Mouse (Mus musculus): Measurements from ENCODE around the gene Carns1.

The Carns1 gene

GRCm38 (mm10) chr19:4175368-4175947 lies at the start of gene Carns1:
Carns1 (minus strand) TSS chr19:4175479.
- no peak for DNase-seq (ENCODE audit: low read depth, low spot score)

- no peak for DNase-seq (ENCODE audit: low read depth, low spot score)
Observed at GRCm38 (mm10) chr19:4222165-4222564, 46.9 kb upstream of the Carns1 start.

DNA sequence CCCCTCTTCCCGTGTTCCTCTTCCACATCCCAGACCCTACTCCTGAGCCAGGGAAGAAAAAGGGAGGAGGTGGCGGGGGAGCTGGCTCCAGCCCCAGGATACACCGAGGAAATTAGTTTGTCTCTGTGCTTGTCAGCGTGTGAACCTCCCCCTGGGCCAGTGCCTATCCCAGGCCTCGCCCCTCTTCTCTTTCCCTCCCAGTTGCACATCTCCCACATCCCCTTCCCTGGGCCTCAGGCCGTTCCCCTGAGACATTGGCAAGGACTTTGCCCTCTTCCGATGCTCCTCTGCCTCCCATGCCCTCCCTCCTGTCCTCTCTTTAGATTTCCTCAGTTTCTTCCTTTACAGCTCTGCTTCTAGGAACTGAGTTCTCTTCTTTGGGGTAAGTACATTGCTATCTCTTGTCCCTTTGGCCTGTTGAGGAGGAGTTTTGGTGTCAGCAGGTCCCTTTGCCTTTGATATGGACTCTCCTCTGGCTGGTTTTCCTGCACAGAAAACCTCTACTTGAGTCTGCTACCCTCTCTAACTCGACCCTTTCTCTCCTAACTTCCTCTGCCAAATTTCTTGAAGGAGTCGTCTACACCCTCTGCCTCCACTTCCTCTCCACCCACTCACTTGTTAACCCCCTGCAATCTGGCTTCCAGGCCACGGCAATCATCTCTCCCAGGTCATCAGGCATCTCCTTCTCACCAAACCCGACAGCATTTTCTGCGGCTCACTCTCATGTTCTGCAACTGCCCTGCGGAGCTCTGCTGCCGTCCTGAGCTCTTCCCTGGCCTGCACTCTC lies 45.9 kb upstream of the Carns1 start:
- DNase-seq (ENCODE audit: low read depth, low spot score), result no peak

GRCm38 (mm10) chr19:4220416-4220815 lies 45.1 kb upstream of the Carns1 start:
- no peak for DNase-seq (ENCODE audit: low read depth, low spot score)

DNA sequence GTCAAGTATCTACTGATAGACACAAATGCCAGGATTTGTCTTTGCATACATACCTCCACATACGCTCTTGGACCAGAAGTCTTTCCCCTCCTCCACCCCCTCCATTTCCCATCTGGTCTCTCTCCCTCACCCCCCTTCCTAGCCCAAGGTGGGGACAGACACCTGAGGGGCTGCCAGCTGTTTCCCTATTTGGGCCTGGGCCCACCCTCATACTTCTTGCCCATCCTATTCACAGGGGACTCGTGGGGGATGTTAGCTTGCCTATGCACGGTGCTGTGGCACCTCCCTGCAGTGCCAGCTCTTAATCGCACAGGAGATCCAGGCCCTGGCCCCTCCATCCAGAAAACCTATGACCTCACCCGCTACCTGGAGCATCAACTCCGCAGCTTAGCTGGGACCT lies 44.7 kb upstream of the Carns1 start:
- DNase-seq (ENCODE audit: low read depth, low spot score), result no peak

- DNase-seq (ENCODE audit: low read depth, low spot score), result peak; percentile 41
Observed at GRCm38 (mm10) chr19:4218784-4219183, 43.5 kb upstream of the Carns1 start.

DNA sequence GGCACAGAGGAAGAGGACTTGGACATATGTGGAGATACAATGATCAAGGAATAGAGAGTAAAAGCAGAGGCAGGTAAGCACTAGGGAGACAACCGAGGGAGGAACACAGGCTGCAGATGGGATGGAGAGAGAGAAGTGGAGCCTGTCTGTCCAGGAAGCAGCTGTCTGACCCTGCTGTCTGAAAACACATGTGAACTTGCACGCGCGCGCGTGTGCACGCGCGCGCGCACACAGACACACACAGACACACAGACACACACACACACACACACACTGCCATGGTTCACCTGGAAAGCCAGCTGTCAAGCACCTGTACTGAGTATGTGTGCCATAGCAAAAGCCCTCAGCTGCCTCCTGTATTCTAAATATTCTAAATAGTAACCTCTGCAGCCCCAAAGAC lies 43.0 kb upstream of the Carns1 start:
- peak; percentile 28 for DNase-seq (ENCODE audit: low read depth, low spot score)

DNA sequence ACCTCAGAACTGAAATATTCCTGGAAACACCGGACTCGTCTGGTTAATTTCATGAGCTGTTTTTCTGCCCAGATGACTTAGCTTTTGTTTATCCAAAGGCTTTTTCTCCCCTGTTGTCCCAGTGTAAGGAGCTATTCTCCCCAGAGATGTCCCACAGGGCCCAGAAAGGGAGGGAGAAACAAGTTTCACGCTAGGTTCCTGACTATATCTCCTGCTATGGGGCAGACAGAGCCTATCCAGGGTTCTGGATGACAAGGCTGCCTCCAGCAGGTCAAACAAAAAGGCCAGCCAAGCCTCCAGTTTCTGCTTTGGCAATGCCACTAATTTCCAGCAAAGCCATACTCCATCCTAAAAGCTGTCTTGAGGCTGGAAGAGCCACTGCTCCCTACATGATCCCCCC lies 42.6 kb upstream of the Carns1 start:
- DNase-seq (ENCODE audit: low read depth, low spot score), result no peak

DNA sequence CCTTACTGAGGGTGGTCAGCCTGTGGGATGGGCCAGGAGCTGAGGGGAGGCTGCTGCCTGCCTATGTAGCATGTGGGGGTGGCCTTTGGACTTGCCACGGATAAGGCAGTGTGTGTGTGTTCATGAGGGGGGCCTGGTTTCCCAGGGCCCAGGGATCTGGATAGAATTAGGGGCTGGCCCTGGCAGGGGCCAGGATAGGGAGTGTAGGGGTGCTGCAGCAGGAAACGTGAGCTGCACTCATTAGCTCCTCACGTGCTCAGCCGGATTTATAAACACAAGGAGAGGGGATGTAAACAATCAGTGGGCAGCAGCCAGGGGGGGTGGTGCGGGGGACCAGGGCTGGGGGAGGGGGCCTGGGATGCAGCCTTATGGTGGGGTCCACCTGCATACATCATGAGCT lies 41.9 kb upstream of the Carns1 start:
- no peak for DNase-seq (ENCODE audit: low read depth, low spot score)

DNA sequence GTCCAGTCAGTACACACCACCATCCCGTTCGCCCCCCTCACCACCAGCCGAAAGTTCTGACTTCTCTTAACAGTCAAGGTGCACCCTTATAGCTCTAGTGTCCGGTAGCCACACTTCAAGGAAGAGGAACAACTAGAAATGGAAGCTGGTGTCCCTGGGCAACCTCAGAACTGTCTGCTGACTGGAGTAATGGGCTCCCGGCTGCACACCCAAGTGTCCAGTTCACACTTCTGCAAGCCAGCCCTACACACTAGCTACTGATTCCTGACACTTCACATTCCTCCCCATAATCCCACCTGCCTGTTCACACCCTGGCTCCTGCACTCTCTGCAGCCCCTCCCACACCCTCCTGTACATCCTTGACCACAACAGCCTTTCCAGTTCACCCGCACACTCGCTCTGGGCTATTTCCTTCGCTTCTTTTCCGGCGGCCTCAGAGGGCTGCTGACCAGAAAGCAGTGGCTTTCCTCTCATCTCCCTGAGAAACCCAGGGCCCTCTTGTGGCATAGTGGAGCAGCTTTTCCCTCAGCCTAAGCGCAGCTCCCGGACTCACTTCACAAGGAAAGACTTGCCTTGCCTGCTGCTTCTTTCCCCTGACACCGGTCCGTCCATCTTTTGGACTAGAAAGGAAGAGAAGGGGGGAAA lies 40.9 kb upstream of the Carns1 start:
- DNase-seq (ENCODE audit: low read depth, low spot score), result no peak

GRCm38 (mm10) chr19:4215451-4215840 lies 40.2 kb upstream of the Carns1 start:
- peak; percentile 42 for DNase-seq (ENCODE audit: low read depth, low spot score)

DNA sequence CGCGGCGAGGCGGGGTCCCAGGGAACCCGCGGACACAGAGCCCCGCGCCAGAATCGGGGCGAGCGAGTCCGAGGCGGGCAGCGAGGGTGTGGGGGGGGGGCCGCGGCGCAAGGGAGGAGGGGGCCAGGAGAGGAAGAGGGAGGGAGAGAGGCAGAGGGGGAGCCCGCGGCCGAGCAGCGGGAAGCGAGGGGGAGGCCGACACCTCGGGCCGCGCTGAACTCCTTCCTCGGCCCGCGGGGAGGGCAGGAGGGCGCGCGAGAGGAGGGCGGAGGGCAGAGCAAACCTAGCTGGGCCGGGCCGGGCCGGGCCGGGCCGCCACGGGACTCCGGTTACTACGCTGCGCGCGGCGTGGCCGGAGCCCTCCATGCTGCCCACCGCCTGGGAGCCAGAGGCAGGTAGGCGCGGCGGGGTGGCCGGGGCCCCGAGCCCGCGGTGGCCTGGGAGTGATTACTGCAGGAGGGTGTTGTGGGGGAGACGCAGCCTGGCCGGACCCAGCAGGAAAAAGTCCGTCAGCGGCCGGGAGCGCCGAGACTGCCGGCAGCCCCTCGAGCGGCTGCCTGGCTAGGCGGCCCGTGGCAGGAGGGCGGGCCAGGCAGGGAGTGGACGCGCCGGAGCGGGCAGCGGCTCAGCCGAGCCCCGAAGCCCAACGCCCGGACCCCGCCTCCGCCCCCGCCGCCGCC lies 39.6 kb upstream of the Carns1 start:
- peak; percentile 55 for DNase-seq (ENCODE audit: low read depth, low spot score)

DNA sequence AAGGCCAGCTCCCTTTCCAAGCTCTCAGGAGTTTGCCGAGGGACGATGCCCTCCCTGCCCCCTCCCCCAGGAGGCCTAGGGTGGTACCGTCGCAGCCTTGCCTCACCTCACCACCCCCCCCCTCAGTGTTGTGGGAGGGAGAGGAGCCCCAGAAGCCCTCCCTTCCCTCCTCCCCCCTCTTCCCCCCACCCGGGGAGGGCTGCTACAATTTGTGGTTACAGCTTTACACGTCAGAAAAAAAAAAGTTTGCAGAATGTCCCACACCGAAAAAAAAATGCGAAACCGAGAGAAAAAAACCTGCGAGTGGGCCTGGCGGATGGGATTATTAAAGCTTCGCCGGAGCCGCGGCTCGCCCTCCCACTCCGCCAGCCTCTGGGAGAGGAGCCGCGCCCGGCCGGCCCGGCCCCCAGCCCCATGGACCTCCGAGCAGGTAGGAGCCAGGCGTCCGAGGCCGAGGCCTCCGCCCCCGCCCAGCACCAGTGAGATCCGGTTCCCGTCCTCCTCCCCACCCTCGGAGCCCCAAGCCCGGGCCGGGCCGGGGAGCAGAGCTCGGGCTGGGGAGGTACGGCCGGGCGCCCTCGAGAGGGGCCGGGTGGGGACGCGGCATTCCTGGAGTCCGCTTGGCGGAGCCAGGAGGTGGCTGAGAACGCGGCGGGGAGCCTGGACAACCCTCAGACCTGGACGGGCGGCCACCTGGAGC lies 38.9 kb upstream of the Carns1 start, which contains the start of the genes Clcf1 and AC109138.7:
Gene Clcf1, plus strand, starts transcription at position 168 of the 700 bp plus-strand sequence.
Gene AC109138.7, plus strand, starts transcription at position 287 of the 700 bp plus-strand sequence.
- peak; percentile 71 for DNase-seq (ENCODE audit: low read depth, low spot score)

GRCm38 (mm10) chr19:4213524-4213974 lies 38.3 kb upstream of the Carns1 start:
- no peak for DNase-seq (ENCODE audit: low read depth, low spot score)

DNA sequence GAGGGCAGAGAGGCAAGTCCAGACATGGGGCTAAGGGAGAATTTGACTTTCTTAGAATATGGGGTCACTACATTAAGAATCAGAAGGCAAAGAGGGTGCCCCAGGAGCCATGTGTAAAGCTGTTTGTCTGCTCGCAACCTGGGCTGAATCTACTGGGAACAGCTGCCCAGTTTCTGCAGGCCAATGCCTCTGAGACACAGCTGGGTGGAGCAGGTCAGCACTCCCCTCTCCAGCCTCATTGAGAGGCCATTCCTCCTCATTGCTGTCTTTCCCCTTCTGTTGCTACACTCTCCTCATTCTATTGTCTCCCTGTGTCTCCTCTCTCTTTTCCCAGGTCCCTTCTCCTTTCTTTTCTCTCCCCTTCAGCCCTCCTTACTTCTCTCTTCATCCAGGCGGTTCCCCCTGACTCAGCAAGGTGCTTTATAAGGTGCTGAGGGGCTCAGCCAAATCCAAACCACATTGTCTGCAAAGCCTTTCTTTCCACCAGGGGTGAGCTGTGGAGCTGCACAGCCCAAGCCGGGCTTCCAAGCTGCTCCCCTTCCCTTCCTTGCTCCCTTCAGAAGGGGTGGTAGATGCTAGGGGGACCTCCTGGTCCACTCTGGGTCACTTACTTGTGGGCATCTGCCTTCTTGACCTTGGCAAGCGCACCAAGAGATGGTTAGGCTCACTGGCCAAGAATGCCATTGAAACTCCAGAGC lies 36.8 kb upstream of the Carns1 start:
- DNase-seq (ENCODE audit: low read depth, low spot score), result no peak

GRCm38 (mm10) chr19:4208563-4208962 lies 33.3 kb upstream of the Carns1 start:
- DNase-seq (ENCODE audit: low read depth, low spot score), result no peak

GRCm38 (mm10) chr19:4206971-4207370 lies 31.7 kb upstream of the Carns1 start:
- peak; percentile 67 for DNase-seq (ENCODE audit: low read depth, low spot score)

- DNase-seq (ENCODE audit: low read depth, low spot score), result no peak
Observed at GRCm38 (mm10) chr19:4204889-4205288, 29.6 kb upstream of the Carns1 start.

- DNase-seq (ENCODE audit: low read depth, low spot score), result peak; percentile 48
Observed at GRCm38 (mm10) chr19:4203604-4204326, 28.5 kb upstream of the Carns1 start.

DNA sequence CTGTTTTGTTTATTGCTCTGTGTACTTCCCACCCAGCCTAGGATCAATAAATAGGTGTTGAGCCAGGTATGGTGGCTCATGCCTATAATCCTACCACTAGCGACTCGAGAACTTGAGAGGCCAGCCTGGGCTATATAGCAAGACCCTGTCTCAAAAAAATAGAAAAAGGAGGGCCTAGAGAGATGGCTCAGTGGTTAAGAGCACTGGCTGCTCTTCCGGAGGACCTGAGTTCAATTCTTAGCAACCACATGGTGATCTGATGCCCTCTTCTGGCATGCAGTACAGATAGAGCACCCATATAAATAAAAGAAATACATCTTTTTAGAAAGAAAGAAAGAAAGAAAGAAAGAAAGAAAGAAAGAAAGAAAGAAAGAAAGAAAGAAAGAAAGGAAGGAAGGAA lies 27.9 kb upstream of the Carns1 start:
- peak; percentile 52 for DNase-seq (ENCODE audit: low read depth, low spot score)

Data from A20 (cell line).